Mouse (Mus musculus): Measurements from ENCODE around the gene 2010111I01Rik.

DNA sequence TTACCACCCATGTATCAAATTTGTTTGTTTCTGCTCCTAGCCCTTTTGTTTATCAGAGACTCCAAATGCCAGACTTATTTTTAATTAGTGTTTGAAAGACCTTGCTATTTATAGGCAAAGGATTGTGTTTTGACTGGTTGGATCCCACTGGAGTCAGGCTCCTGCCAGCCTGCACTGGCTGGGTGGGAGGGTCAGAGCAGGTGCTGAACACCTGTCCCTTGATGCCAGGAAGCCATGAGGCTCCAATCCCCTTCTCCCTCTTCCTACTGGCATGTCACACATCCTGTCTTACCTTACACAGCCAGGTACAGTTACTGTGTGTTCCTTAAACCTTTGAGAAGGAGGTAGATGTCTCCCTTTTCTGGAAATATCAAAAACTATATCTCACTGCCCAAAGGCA is 318.5 kb downstream of the 2010111I01Rik start:
- TF ChIP-seq CTCF (IDR thresholded peaks at IDR 0.05; ENCODE audit: low read depth): no peak
- TF ChIP-seq EP300 (IDR thresholded peaks at IDR 0.05; ENCODE audit: low read depth): no peak

Measured in heart, postnatal 0 days (tissue).